Mouse (Mus musculus): Measurements from ENCODE around the gene Tvp23b. TPM values are rescaled to one million over a fixed set of nuclear protein-coding genes. Genes with fewer than 3 reads are reported as not detected.
A peak's percentile ranks its signal among the peaks of the same experiment; 100 is the strongest.

Gene Tvp23b
- polyA plus RNA-seq, 1 experiment: 5.5 TPM

- Histone ChIP-seq H3K4me1 (ENCODE audit: control insufficient read depth, insufficient read depth, insufficient read length, low read length) (no peaks in the 10 kb centered on the region), H3K27ac (ENCODE audit: insufficient read depth, low read depth, low read length) (no peak overlapping the region), H3K36me3 (ENCODE audit: control insufficient read depth, insufficient read depth, low read length) (peaks cover 1% of the 10 kb centered on the region), H3K4me3 (ENCODE audit: low read depth, low read length) (no peak overlapping the region), H3K27me3 (ENCODE audit: control insufficient read depth, insufficient read depth, low read length) (no peaks in the 10 kb centered on the region)
- whole genome bisulfite sequencing: 60% methylated on average over 4 of the region's 4 CpGs
- TF ChIP-seq POLR2A (IDR thresholded peaks at IDR 0.05; ENCODE audit: low read depth, low read length) (no peak), CTCF (IDR thresholded peaks at IDR 0.05; ENCODE audit: extremely low read depth, insufficient read length, insufficient replicate concordance, low read depth, low read length) (no peak)
Observed at GRCm38 (mm10) chr11:62847655-62848191, 31.5 kb upstream of the Tvp23b start.

GRCm38 (mm10) chr11:62848301-62848700, 31.0 kb upstream of the Tvp23b start:
- TF ChIP-seq POLR2A (IDR thresholded peaks at IDR 0.05; ENCODE audit: low read depth, low read length) (no peak), CTCF (IDR thresholded peaks at IDR 0.05; ENCODE audit: extremely low read depth, insufficient read length, insufficient replicate concordance, low read depth, low read length) (no peak)
- Histone ChIP-seq H3K27me3 (ENCODE audit: control insufficient read depth, insufficient read depth, low read length) (no peaks in the 10 kb centered on the region), H3K36me3 (ENCODE audit: control insufficient read depth, insufficient read depth, low read length) (no peaks in the 10 kb centered on the region; the same call in 1 of the 2 replicates), H3K27ac (ENCODE audit: insufficient read depth, low read depth, low read length) (no peak overlapping the region), H3K4me3 (ENCODE audit: low read depth, low read length) (no peak overlapping the region), H3K4me1 (ENCODE audit: control insufficient read depth, insufficient read depth, insufficient read length, low read length) (no peaks in the 10 kb centered on the region)
- 79% methylated on average over 2 of the region's 2 CpGs for WGBS

DNA sequence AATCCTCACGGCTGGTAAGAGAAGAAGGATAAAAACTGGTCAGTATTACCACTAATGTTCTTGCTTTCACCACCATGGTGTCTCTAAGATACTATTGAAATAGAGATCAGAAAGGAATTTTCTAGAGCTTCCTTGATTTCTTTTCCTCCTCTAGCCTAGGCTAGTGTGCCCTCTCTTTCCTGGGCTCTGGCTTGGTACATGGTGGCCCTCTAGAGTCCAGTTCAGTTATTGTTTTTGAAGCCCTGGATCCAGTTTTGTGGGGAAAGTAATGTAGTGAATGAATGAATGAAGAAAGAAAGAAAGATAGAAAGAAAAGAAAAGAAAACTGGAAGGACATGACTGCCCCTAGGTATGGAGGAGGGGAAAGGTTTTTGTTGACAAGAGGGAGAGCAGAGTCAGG, 28.1 kb upstream of the Tvp23b start:
- TF ChIP-seq CTCF (IDR thresholded peaks at IDR 0.05; ENCODE audit: extremely low read depth, insufficient read length, insufficient replicate concordance, low read depth, low read length) (peak; percentile 17; the same call in 1 of the 2 replicates), POLR2A (IDR thresholded peaks at IDR 0.05; ENCODE audit: low read depth, low read length) (no peak)
- H3K27me3 ChIP-seq (ENCODE audit: control insufficient read depth, insufficient read depth, low read length): no peaks in the 10 kb centered on the region
- H3K4me3 ChIP-seq (ENCODE audit: low read depth, low read length): no peak overlapping the region
- H3K27ac ChIP-seq (ENCODE audit: insufficient read depth, low read depth, low read length): no peak overlapping the region
- no peaks in the 10 kb centered on the region for H3K4me1 ChIP-seq (ENCODE audit: control insufficient read depth, insufficient read depth, insufficient read length, low read length)
- no peaks in the 10 kb centered on the region for H3K36me3 ChIP-seq (ENCODE audit: control insufficient read depth, insufficient read depth, low read length)
- WGBS: 68% methylated on average over 1 of the region's 1 CpGs

DNA sequence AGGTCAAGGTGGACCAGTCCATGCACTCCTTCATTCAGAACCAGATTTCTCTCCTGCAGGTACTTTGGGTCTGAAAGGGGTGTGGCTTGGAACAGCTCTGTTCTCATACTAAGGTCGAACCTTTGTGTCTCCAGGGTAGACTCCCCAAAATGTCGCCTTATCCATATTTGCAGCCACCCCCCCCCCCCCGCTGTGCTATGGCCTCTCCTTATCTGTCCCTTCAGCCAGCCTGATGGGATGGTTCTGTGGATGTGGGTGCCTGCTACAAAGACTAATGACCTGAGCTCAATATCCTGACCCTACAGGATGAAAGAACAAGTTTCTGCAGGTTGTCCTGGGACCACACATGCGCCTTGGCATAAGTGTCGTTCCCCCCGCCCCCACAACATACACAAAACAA, 25.9 kb upstream of the Tvp23b start:
- TF ChIP-seq CTCF (IDR thresholded peaks at IDR 0.05; ENCODE audit: extremely low read depth, insufficient read length, insufficient replicate concordance, low read depth, low read length) (no peak), POLR2A (IDR thresholded peaks at IDR 0.05; ENCODE audit: low read depth, low read length) (no peak)
- Histone ChIP-seq H3K27ac (ENCODE audit: insufficient read depth, low read depth, low read length) (no peak overlapping the region), H3K4me3 (ENCODE audit: low read depth, low read length) (no peak overlapping the region), H3K36me3 (ENCODE audit: control insufficient read depth, insufficient read depth, low read length) (no peaks in the 10 kb centered on the region), H3K4me1 (ENCODE audit: control insufficient read depth, insufficient read depth, insufficient read length, low read length) (no peaks in the 10 kb centered on the region), H3K27me3 (ENCODE audit: control insufficient read depth, insufficient read depth, low read length) (no peaks in the 10 kb centered on the region)
- 83% methylated on average over 6 of the region's 6 CpGs for WGBS

GRCm38 (mm10) chr11:62865562-62865961, 13.7 kb upstream of the Tvp23b start:
- H3K27me3 ChIP-seq (ENCODE audit: control insufficient read depth, insufficient read depth, low read length): no peaks in the 10 kb centered on the region
- H3K4me1 ChIP-seq (ENCODE audit: control insufficient read depth, insufficient read depth, insufficient read length, low read length): no peaks in the 10 kb centered on the region
- TF ChIP-seq CTCF (IDR thresholded peaks at IDR 0.05; ENCODE audit: extremely low read depth, insufficient read length, insufficient replicate concordance, low read depth, low read length): no peak
- TF ChIP-seq POLR2A (IDR thresholded peaks at IDR 0.05; ENCODE audit: low read depth, low read length): no peak
- no peak overlapping the region for H3K27ac ChIP-seq (ENCODE audit: insufficient read depth, low read depth, low read length)
- WGBS: 74% methylated on average over 4 of the region's 4 CpGs
- no peaks in the 10 kb centered on the region for H3K36me3 ChIP-seq (ENCODE audit: control insufficient read depth, insufficient read depth, low read length)
- H3K4me3 ChIP-seq (ENCODE audit: low read depth, low read length): no peak overlapping the region

DNA sequence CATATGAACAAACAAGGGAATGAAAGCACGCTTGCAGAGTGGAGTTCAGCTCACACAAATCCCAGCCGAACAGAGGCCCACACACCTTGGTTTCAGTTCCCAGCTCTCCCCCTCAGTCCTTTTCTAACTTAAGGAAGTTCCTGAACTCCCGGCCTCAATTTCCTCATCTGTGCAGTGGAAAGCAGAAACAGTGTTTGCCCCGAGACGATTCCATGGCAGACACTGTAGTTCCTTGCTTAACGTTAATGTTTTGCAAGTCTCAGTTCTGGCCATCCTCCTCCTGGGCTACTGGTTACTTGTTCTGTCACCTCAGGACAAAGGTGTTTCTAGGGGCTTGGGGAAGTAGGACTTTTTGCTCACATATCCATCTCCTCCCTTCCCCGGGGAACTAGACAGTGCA, 12.6 kb upstream of the Tvp23b start:
- TF ChIP-seq POLR2A (IDR thresholded peaks at IDR 0.05; ENCODE audit: low read depth, low read length): no peak
- TF ChIP-seq CTCF (IDR thresholded peaks at IDR 0.05; ENCODE audit: extremely low read depth, insufficient read length, insufficient replicate concordance, low read depth, low read length): no peak
- H3K4me3 ChIP-seq (ENCODE audit: low read depth, low read length): no peak overlapping the region
- H3K27me3 ChIP-seq (ENCODE audit: control insufficient read depth, insufficient read depth, low read length): no peaks in the 10 kb centered on the region
- H3K36me3 ChIP-seq (ENCODE audit: control insufficient read depth, insufficient read depth, low read length): no peaks in the 10 kb centered on the region
- 66% methylated on average over 7 of the region's 7 CpGs for WGBS
- no peaks in the 10 kb centered on the region for H3K4me1 ChIP-seq (ENCODE audit: control insufficient read depth, insufficient read depth, insufficient read length, low read length)
- no peak overlapping the region for H3K27ac ChIP-seq (ENCODE audit: insufficient read depth, low read depth, low read length)

- Histone ChIP-seq H3K27ac (ENCODE audit: insufficient read depth, low read depth, low read length) (no peak overlapping the region), H3K36me3 (ENCODE audit: control insufficient read depth, insufficient read depth, low read length) (no peaks in the 10 kb centered on the region), H3K4me1 (ENCODE audit: control insufficient read depth, insufficient read depth, insufficient read length, low read length) (no peaks in the 10 kb centered on the region; the same call in 1 of the 2 replicates), H3K27me3 (ENCODE audit: control insufficient read depth, insufficient read depth, low read length) (no peaks in the 10 kb centered on the region), H3K4me3 (ENCODE audit: low read depth, low read length) (no peak overlapping the region)
- WGBS: 79% methylated on average over 5 of the region's 5 CpGs
- TF ChIP-seq CTCF (IDR thresholded peaks at IDR 0.05; ENCODE audit: extremely low read depth, insufficient read length, insufficient replicate concordance, low read depth, low read length) (no peak), POLR2A (IDR thresholded peaks at IDR 0.05; ENCODE audit: low read depth, low read length) (no peak)
Observed at GRCm38 (mm10) chr11:62869201-62869600, 10.1 kb upstream of the Tvp23b start.
